Mouse (Mus musculus) liver, embryonic 15.5 days (tissue): ENCODE results near the gene 1700029J07Rik. TPM values are rescaled to one million over a fixed set of nuclear protein-coding genes. Genes with fewer than 3 reads are reported as not detected.

Experiments
- ATAC-seq: fragments of 200-750 bp; cut with Nextera tagmentation; 2 replicates; pipeline ENCODE4 v1.8.0; 2017; ENCODE audit warnings: moderate number of reproducible peaks, mild to moderate bottlenecking, moderate library complexity; ENCODE audit not compliant: insufficient read depth
- H3K27ac ChIP-seq: fragments of 300-500 bp; sonication (generic); replicated peaks from 2 replicates; pipeline ENCODE4 v1.5.1; 2015; ENCODE audit warnings: mild to moderate bottlenecking, inconsistent platforms
- H3K27me3 ChIP-seq: fragments of 300-500 bp; sonication (generic); 2 replicates; pipeline ENCODE4 v1.6.1; 2015; ENCODE audit warnings: mild to moderate bottlenecking, inconsistent platforms
- H3K36me3 ChIP-seq: fragments of 300-500 bp; sonication (generic); replicated peaks from 2 replicates; pipeline ENCODE4 v1.6.1; 2015; ENCODE audit warnings: moderate library complexity, mild to moderate bottlenecking, inconsistent platforms
- H3K4me1 ChIP-seq: fragments of 300-500 bp; sonication (generic); replicated peaks from 2 replicates; pipeline ENCODE4 v1.6.1; 2015; ENCODE audit warnings: inconsistent platforms
- H3K4me2 ChIP-seq: fragments of 300-500 bp; sonication (generic); 2 replicates; pipeline ENCODE4 v1.6.1; 2015; ENCODE audit warnings: moderate library complexity, mild to moderate bottlenecking, inconsistent platforms
- H3K4me3 ChIP-seq: fragments of 300-500 bp; sonication (generic); replicated peaks from 2 replicates; pipeline ENCODE4 v1.5.1; 2015; ENCODE audit warnings: mild to moderate bottlenecking, inconsistent platforms
- H3K9ac ChIP-seq: fragments of 300-500 bp; sonication (generic); 2 replicates; pipeline ENCODE4 v1.6.1; 2015; ENCODE audit warnings: moderate library complexity, mild to moderate bottlenecking, inconsistent platforms
- H3K9me3 ChIP-seq: fragments of 300-500 bp; sonication (generic); replicated peaks from 2 replicates; pipeline ENCODE4 v1.6.1; 2016; ENCODE audit warnings: inconsistent platforms
- WGBS: fragments of 180-500 bp; shearing (Covaris S2); methylation state at CpG from one replicate; pipeline ENCODE4 v1.1.7; 2015; ENCODE audit warnings: mixed read lengths; ENCODE audit not compliant: insufficient replicate concordance; 5-methylcytosine and 5-hydroxymethylcytosine counted together
- polyA plus RNA-seq: library from polyadenylated mRNA; unstranded; fragments of >200 nt; fragmentation: Nextera tagmentation; extraction: Ambion mirVana; gene quantifications from 2 replicates; pipeline ENCODE4 v1.2.1, GENCODE M21; 2015

Gene 1700029J07Rik
- polyA plus RNA-seq, 1 experiment from 2014 or later = 0.37 TPM

DNA sequence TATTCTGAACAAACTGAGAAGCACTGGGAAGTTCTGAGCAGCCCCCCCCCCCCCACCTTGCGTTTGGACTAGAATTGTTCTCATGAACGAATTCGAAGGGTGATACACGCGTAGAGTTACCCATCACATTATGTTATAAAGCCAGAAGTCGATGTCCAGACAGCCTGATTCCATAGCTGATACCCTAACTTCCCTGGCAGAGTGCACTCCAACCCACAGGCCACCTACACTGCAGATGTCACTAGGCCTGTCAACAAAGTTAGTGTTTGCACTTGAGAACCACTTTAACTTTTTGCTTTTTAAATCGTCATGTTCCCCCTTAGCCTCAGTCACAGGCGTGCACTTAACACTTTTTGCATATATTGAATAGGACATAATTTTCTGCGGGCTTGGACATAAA is 38.1 kb downstream of the 1700029J07Rik start:
- H3K4me3 ChIP-seq = no peak overlapping the region
- no peak overlapping the region for H3K4me2 ChIP-seq
- H3K27ac ChIP-seq = no peak overlapping the region
- H3K9ac ChIP-seq = no peak overlapping the region
- no peaks in the 10 kb centered on the region for H3K36me3 ChIP-seq
- H3K4me1 ChIP-seq = no peaks in the 10 kb centered on the region
- H3K27me3 ChIP-seq = no peaks in the 10 kb centered on the region
- 73% methylated on average over 9 of the region's 9 CpGs for WGBS
- no peak for ATAC-seq
- no peaks in the 10 kb centered on the region for H3K9me3 ChIP-seq

DNA sequence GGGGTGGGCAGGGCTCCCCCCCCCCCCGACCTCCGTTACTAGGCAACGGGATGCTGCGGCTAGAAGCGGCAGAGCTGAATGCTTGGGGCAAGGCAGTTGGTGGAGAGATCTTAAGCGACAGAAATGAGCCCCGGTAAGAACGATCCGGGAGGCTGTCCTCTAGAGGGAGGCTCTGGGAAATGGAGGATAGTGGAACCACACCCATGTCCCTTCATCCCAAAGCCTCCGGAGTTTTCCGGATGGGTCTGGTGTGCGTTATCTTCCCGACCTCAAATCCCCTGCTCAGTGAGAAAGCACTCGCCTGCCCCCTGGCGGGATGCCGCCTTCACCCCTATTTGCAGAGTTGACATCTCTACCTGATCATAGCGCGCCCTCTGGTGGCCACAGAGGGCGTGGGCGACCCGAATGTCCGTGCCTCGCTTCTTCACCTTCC is 40.5 kb downstream of the 1700029J07Rik start, which contains the start of gene Ccdc110:
Ccdc110 (plus strand) TSS at position 38 of the 433 bp plus-strand sequence.
- 6% methylated on average over 23 of the region's 23 CpGs for WGBS
- no peaks in the 10 kb centered on the region for H3K27me3 ChIP-seq
- H3K36me3 ChIP-seq = no peaks in the 10 kb centered on the region
- no peak for ATAC-seq
- no peak within 1 kb of the TSS for H3K4me3 ChIP-seq
- peak within 1 kb of the TSS; percentile 18 for H3K4me2 ChIP-seq
- no peak within 1 kb of the TSS for H3K27ac ChIP-seq
- H3K9ac ChIP-seq = no peak within 1 kb of the TSS
- no peaks in the 10 kb centered on the region for H3K4me1 ChIP-seq
- no peaks in the 10 kb centered on the region for H3K9me3 ChIP-seq

DNA sequence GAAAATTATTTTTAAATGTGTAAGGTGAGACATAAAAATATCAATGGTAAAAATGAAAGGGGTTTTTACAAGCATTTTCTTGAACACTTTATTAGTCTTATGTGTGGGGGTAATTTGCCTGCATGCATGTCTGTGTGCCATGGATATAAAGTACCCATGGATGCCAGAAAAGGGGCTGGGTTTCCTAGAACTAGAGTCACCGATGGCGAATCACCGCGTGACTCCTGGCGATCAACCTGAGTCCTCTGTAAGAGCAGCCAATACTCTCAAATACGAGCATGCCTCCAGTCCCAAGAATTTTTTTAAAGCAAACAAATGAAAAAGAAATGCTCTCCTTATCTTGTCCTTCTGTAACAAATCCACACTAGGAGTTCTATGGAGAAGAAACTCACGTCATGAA is 52.9 kb downstream of the 1700029J07Rik start:
- no peaks in the 10 kb centered on the region for H3K36me3 ChIP-seq
- no peak overlapping the region for H3K4me2 ChIP-seq
- H3K27ac ChIP-seq = no peak overlapping the region
- no peak overlapping the region for H3K9ac ChIP-seq
- no peak overlapping the region for H3K4me3 ChIP-seq
- no peaks in the 10 kb centered on the region for H3K9me3 ChIP-seq
- no peak for ATAC-seq
- WGBS = 87% methylated on average over 7 of the region's 7 CpGs
- no peaks in the 10 kb centered on the region for H3K4me1 ChIP-seq
- no peaks in the 10 kb centered on the region for H3K27me3 ChIP-seq

DNA sequence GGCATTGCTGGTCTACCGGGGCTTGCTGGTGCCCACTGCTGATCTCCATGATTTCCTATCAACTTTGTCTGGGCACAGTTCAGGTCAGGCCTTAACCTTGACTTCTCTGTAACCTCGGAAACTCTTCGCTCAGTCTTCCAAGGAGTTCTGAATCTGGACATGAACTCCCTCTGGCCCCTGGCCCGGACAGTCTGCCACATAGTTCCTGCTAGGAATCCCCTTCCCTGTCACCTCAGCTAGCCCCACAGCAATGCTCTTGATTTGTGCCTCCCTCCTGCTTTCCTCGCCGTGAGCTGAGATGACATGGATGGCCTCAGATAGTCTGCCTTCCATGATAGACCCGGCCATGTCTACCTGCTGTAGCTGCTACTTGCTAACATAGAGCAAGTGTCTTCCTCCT is 54.7 kb downstream of the 1700029J07Rik start:
- Histone ChIP-seq H3K4me2 (no peak overlapping the region), H3K27me3 (no peaks in the 10 kb centered on the region), H3K27ac (no peak overlapping the region), H3K9ac (no peak overlapping the region), H3K36me3 (no peaks in the 10 kb centered on the region), H3K9me3 (no peaks in the 10 kb centered on the region), H3K4me3 (no peak overlapping the region), H3K4me1 (no peaks in the 10 kb centered on the region)
- no peak for ATAC-seq
- 73% methylated on average over 7 of the region's 7 CpGs for WGBS

DNA sequence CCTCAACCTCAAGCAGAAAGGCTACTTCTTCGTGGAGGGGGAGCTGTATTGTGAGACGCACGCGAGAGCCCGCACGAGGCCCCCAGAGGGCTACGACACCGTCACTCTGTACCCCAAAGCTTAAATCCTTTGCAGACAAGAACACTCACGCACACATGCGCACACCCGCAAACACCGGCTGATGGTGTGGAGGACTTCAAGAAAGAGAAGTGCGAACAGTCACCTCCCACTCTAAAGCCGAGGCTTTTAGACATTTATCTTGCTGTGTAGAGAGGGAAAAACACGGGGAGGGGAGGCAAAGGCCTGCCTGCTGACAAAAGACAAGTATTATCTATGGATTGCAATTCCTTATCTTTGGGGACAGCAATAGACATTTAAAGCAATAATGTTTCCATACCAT is 56.2 kb downstream of the 1700029J07Rik start:
- Histone ChIP-seq H3K36me3 (no peaks in the 10 kb centered on the region), H3K27me3 (no peaks in the 10 kb centered on the region)
- WGBS = 71% methylated on average over 15 of the region's 15 CpGs

DNA sequence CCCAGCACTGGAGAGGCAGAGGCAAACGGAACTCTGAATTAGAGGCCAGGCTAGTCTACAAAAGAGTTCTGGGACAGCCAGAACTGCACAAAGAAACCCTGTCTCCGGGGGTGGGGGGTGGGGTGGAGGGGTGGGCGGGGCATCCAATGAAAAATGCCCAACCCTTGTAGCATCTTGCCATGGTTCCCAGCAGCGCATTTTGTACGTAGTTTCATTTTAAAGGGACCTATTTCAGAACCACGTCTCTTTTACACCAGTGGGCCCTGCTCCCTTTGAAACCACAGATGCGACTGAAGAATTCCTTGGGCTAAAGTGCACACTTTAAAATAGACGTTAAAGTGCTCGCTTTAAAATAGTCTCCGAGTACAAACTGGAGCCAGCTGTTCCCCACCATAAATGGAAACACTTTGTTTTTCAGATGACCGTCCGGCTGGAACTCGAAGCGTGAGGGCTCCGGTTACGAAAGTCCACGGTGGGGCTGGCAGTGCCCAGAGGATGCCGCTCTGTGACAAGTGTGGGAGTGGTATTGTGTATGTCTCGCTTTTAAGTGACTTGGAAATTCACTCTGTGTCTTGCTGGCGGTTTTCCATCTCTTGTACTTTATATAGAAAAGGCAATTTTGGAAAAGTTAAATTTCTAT is 57.9 kb downstream of the 1700029J07Rik start:
- H3K9me3 ChIP-seq = no peaks in the 10 kb centered on the region
- 76% methylated on average over 20 of the region's 20 CpGs for WGBS
- H3K27ac ChIP-seq = no peak overlapping the region

More for the DNA sequence above, 56.2 kb downstream of the 1700029J07Rik start:
- H3K9ac ChIP-seq = no peak overlapping the region
- no peak overlapping the region for H3K27ac ChIP-seq
- H3K4me1 ChIP-seq = no peaks in the 10 kb centered on the region
- no peak overlapping the region for H3K4me3 ChIP-seq
- ATAC-seq = no peak
- no peaks in the 10 kb centered on the region for H3K9me3 ChIP-seq
- H3K4me2 ChIP-seq = no peak overlapping the region

DNA sequence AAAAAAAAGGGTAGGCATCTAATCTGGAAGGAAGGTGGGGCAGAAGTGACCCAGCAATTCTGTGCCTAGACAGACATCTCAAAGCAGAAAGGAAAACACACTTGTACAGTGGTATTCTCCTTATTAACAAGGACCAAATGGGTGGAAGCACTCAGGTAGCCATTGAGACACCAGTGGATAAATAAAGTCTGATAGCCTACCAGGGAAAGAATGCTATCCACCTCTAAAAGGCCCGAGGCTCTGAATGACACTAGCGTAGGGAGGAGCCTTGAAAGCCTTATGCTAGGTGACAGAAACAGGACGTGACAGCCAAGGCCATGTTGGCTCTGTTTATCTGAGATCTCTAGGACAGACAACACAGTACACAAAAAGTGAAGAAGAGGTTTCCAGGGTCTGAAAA is 58.6 kb downstream of the 1700029J07Rik start:
- H3K4me1 ChIP-seq = no peaks in the 10 kb centered on the region
- 46% methylated on average over 3 of the region's 3 CpGs for WGBS
- no peaks in the 10 kb centered on the region for H3K36me3 ChIP-seq
- ATAC-seq = no peak
- no peak overlapping the region for H3K4me3 ChIP-seq
- no peak overlapping the region for H3K9ac ChIP-seq
- no peaks in the 10 kb centered on the region for H3K27me3 ChIP-seq
- H3K27ac ChIP-seq = no peak overlapping the region
- H3K9me3 ChIP-seq = no peaks in the 10 kb centered on the region
- no peak overlapping the region for H3K4me2 ChIP-seq

More for the DNA sequence above, 57.9 kb downstream of the 1700029J07Rik start:
- H3K4me3 ChIP-seq = no peak overlapping the region
- no peak overlapping the region for H3K4me2 ChIP-seq
- H3K4me1 ChIP-seq = no peaks in the 10 kb centered on the region
- H3K27me3 ChIP-seq = no peaks in the 10 kb centered on the region
- no peaks in the 10 kb centered on the region for H3K36me3 ChIP-seq
- no peak overlapping the region for H3K9ac ChIP-seq
- no peak for ATAC-seq

DNA sequence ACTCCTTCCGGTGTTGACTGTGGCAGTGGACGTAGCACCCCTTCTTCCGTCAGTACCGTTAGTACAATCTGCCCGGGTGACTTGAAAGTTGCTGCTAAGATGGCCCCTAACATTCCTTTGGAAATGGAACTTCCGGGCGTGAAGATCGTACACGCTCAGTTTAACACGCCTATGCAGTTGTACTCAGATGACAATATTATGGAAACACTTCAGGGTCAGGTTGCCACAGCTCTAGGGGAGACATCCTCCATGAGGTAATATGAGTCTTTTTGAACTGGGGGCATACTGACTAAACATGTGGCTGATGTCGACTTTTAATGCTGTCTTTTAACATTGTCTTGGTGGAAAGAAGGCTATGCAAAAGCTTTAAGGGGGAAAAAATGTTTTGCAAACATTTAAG is 61.3 kb downstream of the 1700029J07Rik start:
- H3K4me2 ChIP-seq = no peak overlapping the region
- H3K27ac ChIP-seq = no peak overlapping the region
- no peak for ATAC-seq
- no peak overlapping the region for H3K9ac ChIP-seq
- H3K27me3 ChIP-seq = no peaks in the 10 kb centered on the region
- H3K36me3 ChIP-seq = no peaks in the 10 kb centered on the region
- no peaks in the 10 kb centered on the region for H3K4me1 ChIP-seq
- no peaks in the 10 kb centered on the region for H3K9me3 ChIP-seq
- no peak overlapping the region for H3K4me3 ChIP-seq
- WGBS = 81% methylated on average over 11 of the region's 11 CpGs

DNA sequence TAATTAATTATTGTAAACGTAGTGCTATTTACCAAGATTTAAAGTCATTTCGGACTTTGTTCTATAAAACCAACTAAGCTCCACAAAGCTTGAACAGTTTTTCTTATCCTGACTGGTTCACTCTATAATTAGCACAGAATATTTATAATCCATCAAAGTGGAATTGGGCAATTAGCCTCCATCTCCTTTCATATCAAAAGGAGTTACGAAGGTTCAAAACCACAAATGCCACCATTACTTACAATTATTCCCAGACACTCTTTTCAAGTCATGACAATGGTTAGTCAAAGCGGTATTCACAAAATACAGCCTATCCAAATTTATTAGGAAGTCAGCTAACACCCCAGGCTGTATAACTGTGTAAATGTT is 68.8 kb downstream of the 1700029J07Rik start:
- WGBS = 67% methylated on average over 4 of the region's 4 CpGs
- Histone ChIP-seq H3K4me3 (no peak overlapping the region), H3K27me3 (no peaks in the 10 kb centered on the region), H3K9me3 (no peaks in the 10 kb centered on the region), H3K4me2 (no peak overlapping the region), H3K27ac (no peak overlapping the region), H3K4me1 (no peaks in the 10 kb centered on the region), H3K36me3 (no peaks in the 10 kb centered on the region), H3K9ac (no peak overlapping the region)
- no peak for ATAC-seq

DNA sequence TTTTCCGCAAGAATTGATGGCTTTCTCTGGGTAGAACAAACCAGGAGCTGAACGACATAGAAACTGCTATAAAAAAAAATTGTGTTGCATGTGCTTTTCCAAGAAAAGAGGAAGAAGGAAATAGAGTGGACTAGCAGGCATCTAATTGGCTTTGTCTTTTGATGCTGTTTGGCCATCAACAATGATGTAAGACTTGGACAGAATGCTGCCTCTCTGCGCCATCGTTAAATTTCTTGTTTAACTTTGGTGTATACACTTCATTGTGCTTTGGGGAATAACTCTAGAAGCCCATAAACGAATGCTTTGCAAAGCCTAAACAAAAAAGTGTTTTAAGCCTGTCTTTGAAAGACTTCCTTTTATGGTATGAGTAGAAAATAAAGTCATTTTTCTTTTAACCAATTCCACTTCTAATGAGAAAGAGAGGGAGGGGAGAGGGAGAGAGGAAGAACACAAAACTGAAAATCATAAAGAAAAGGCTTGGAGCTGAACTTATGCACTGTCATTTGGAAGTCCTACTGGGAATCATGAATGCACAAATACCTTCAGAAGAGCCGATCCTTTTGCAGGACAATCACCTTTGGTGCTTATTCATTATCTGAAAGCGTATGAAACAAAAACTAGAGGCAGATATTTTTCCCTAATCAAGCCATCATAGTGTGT is 69.3 kb downstream of the 1700029J07Rik start:
- ATAC-seq = no peak
- no peak overlapping the region for H3K4me3 ChIP-seq
- H3K27me3 ChIP-seq = no peaks in the 10 kb centered on the region
- no peaks in the 10 kb centered on the region for H3K9me3 ChIP-seq
- H3K9ac ChIP-seq = no peak overlapping the region
- no peaks in the 10 kb centered on the region for H3K36me3 ChIP-seq
- no peaks in the 10 kb centered on the region for H3K4me1 ChIP-seq
- H3K4me2 ChIP-seq = no peak overlapping the region
- no peak overlapping the region for H3K27ac ChIP-seq
- 56% methylated on average over 7 of the region's 7 CpGs for WGBS

DNA sequence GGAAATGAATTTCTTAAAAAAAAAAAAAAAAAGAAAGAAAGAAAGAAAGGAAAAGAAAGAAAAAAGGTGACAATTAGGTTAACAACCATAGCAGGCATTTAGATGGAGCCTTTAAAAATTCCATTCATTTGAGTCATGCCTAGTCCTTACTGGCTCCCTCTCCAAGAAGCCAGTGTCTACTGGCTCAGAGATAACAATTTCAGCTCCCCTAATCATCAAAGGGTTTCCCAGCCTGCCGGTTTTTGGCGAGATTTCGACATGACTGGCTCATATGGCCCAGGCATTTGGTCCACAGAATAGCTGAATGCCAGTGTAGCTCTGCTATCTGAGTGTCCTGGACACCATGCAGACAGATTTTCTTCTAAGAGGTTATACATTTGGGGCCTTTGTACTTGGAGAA is 71.4 kb downstream of the 1700029J07Rik start:
- H3K36me3 ChIP-seq = no peaks in the 10 kb centered on the region
- H3K9me3 ChIP-seq = no peaks in the 10 kb centered on the region
- H3K4me2 ChIP-seq = no peak overlapping the region
- no peak overlapping the region for H3K27ac ChIP-seq
- H3K9ac ChIP-seq = no peak overlapping the region
- ATAC-seq = no peak
- 21% methylated on average over 3 of the region's 3 CpGs for WGBS
- no peak overlapping the region for H3K4me3 ChIP-seq
- H3K27me3 ChIP-seq = no peaks in the 10 kb centered on the region
- H3K4me1 ChIP-seq = no peaks in the 10 kb centered on the region
